ENCODE assay signal across 8 mouse cellular contexts in the genomic region with DNA sequence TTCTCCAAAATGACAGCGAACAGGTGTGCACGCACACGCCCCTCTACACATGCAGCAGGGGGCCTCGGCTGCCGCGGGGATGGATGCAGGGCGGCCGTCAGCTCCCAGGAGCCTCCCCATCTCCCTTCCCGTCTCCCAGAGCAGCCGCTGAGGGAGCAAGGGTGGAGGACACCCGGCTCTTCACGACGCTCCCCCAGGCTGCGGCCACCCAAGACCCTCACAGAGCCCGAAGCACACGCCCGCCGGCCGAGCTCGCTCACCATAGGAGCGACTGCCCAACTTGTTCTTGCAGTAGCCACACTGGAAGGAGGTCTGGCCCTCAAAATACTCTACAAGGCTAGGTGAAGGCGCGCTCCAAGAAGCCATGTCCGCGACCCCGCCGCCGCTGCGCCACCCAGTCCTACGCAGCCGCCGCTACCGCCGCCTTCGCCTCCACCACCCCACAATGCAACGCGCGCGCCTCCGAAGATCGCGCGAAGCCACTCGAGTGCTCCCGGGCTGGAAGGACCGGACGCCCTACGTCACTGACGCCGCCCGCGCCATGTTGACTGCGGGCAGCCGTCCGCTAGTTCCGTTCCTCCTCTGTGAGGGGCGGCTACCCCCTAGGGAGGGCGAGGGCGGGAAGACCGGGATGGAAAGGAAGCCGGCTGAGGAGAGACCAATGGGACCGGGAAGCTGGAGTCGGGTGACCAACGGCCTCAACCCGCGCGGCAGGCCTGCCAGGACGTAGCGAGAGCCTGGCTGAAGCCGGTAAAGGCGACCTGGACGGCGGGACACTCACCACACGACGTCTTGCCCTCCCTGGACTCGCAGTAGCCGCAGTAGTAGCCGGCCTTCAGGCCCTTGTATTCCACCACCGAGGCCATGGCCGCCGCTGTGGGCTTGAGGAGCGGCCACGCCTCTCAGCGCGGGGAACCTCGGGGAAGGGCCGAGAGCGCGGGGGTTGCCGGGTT. TPM values are rescaled to one million over a fixed set of nuclear protein-coding genes. Genes with fewer than 3 reads are reported as not detected.
DNase-seq lines count a peak whose midpoint lies in the region; ATAC-seq and TF ChIP-seq lines count a peak whose summit lies in the region.

No protein-coding gene starts in this region.

- no peaks in the 10 kb centered on the region for H3K9me3 ChIP-seq in megakaryocyte, embryonic 14.5 days

- H3K27ac ChIP-seq in cortical plate, adult 2 months (ENCODE audit: insufficient read depth, low read length): peak overlapping the region; percentile 98

- H3K4me1 ChIP-seq in cortical plate, adult 2 months (ENCODE audit: control insufficient read depth, insufficient read depth, low read length): peaks cover 2% of the 10 kb centered on the region; the same call in 1 of the 2 replicates
- H3K4me1 ChIP-seq in megakaryocyte, embryonic 14.5 days: peaks cover 50% of the 10 kb centered on the region

- peaks cover 14% of the 10 kb centered on the region for H3K36me3 ChIP-seq in megakaryocyte, embryonic 14.5 days (replicated peaks; ENCODE audit: low read length)

- TF ChIP-seq CTCF in cortical plate, adult 2 months (IDR thresholded peaks at IDR 0.05; ENCODE audit: extremely low read depth, insufficient read depth, low read length): no peak

- peak; percentile 98 for ATAC-seq in activated CD4-positive, CD25-positive, alpha-beta regulatory T cell, adult 4 months

- peak; percentile 58 for TF ChIP-seq POLR2A in cortical plate, adult 2 months (IDR thresholded peaks at IDR 0.05; ENCODE audit: extremely low read depth, insufficient read depth, low read length)

- H3K4me3 ChIP-seq in cortical plate, adult 2 months (ENCODE audit: insufficient read depth, low read length): peak overlapping the region; percentile 59
- peak overlapping the region; percentile 99 for H3K4me3 ChIP-seq in megakaryocyte, embryonic 14.5 days (replicated peaks)

- no peaks in the 10 kb centered on the region for H3K27me3 ChIP-seq in megakaryocyte, embryonic 14.5 days (replicated peaks)

- peak; percentile 92 to 95 for DNase-seq in gastrocnemius, adult 8-10 months (ENCODE audit: low spot score in 2 of 2)
- peak; percentile 84 for DNase-seq in hindlimb bud, embryonic 11.5 days (ENCODE audit: extremely low spot score, low read depth, low spot score)
- peak; percentile 94 to 96 for DNase-seq in left cerebral cortex, adult 8-10 months (ENCODE audit: low spot score in 2 of 2)
- DNase-seq in right cerebral cortex, postnatal 10 days (ENCODE audit: low spot score in 2 of 2): peak; percentile 98 to 99
- peak; percentile 98 for DNase-seq in urinary bladder, postnatal 25 days (ENCODE audit: low spot score)

RNA-seq across cellular contexts. Expression of a gene that starts 0.8 kb away (rescaled TPM):
- 10 to 100 TPM; 28.1 to 35.7 TPM for polyA plus RNA-seq in activated CD4-positive, CD25-positive, alpha-beta regulatory T cell, adult 4 months (2017; shearing (Covaris generic))
- polyA plus RNA-seq in cortical plate, adult 2 months (2012; rRNA removed): 22.6 and 26.1 TPM in 2 replicates
- 10 to 100 TPM; 42.2 to 46.4 (median 44.6) TPM for total RNA-seq in gastrocnemius, adult 8-10 months (2022)
- 10 to 100 TPM; 64.4 to 83.5 (median 67.3) TPM for total RNA-seq in left cerebral cortex, adult 8-10 months (2022)
- polyA plus RNA-seq in megakaryocyte, embryonic 14.5 days (2012; ENCODE audit: insufficient read depth, low replicate concordance): 2.4 and 2.8 TPM in 2 replicates

RNA-seq across cellular contexts. Expression of a gene that starts 53.5 kb away (rescaled TPM):
- polyA plus RNA-seq in activated CD4-positive, CD25-positive, alpha-beta regulatory T cell, adult 4 months (2017; shearing (Covaris generic)): 10 to 100 TPM; 10.4 to 17.0 TPM
- 37.1 and 39.2 TPM in 2 replicates for polyA plus RNA-seq in cortical plate, adult 2 months (2012; rRNA removed)
- 10 to 100 TPM; 29.8 to 34.9 (median 31.1) TPM for total RNA-seq in gastrocnemius, adult 8-10 months (2022)
- total RNA-seq in left cerebral cortex, adult 8-10 months (2022): 10 to 100 TPM; 37.5 to 40.9 (median 40.4) TPM
- 50.8 and 64.5 TPM in 2 replicates for polyA plus RNA-seq in megakaryocyte, embryonic 14.5 days (2012; ENCODE audit: insufficient read depth, low replicate concordance)

RNA-seq across cellular contexts. Expression of a gene that starts 57.9 kb away (rescaled TPM):
- 1 to 10 TPM; 3.5 to 3.8 TPM for polyA plus RNA-seq in activated CD4-positive, CD25-positive, alpha-beta regulatory T cell, adult 4 months (2017; shearing (Covaris generic))
- polyA plus RNA-seq in cortical plate, adult 2 months (2012; rRNA removed): 44.6 and 49.4 TPM in 2 replicates
- total RNA-seq in gastrocnemius, adult 8-10 months (2022): 100 to 1,000 TPM; 458 to 672 (median 534) TPM
- 10 to 100 TPM; 64.2 to 70.3 (median 68.0) TPM for total RNA-seq in left cerebral cortex, adult 8-10 months (2022)
- 3.2 and 7.6 TPM in 2 replicates for polyA plus RNA-seq in megakaryocyte, embryonic 14.5 days (2012; ENCODE audit: insufficient read depth, low replicate concordance)

Comparison
In these comparisons a context has a peak if more than half of its experiments do, and no peak if none do; other contexts are left out.
1. Peak in every context shown above with its lines: DNase-seq, ATAC-seq, H3K4me3 ChIP-seq and H3K27ac ChIP-seq.